Mouse (Mus musculus) neural tube, embryonic 13.5 days (tissue): ENCODE measurements at regions not wholly inside any gene's neighbourhood (a gene's known extent, or its start where the extent isn't known, plus 50 kb on each side); places are given as distances from the start of the nearest gene placed in this dataset.

Source experiments
- ATAC-seq: fragments of 200-750 bp; cut with Nextera tagmentation; 2 replicates; pipeline ENCODE4 v1.8.0; 2017; ENCODE audit warnings: low read depth, mild to moderate bottlenecking, moderate TSS enrichment, moderate library complexity
- H3K27ac ChIP-seq: fragments of 300-500 bp; sonication (generic); replicated peaks from 2 replicates; pipeline ENCODE4 v1.5.1; 2015; ENCODE audit warnings: moderate library complexity, mild to moderate bottlenecking, inconsistent platforms
- H3K27me3 ChIP-seq: fragments of 300-500 bp; sonication (generic); 2 replicates; pipeline ENCODE4 v1.6.1; 2015; ENCODE audit warnings: mild to moderate bottlenecking, inconsistent platforms
- H3K36me3 ChIP-seq: fragments of 300-500 bp; sonication (generic); 2 replicates; pipeline ENCODE4 v1.6.1; 2015; ENCODE audit warnings: mild to moderate bottlenecking, inconsistent platforms
- H3K4me1 ChIP-seq: fragments of 300-500 bp; sonication (generic); replicated peaks from 2 replicates; pipeline ENCODE4 v1.6.1; 2015; ENCODE audit warnings: inconsistent platforms
- H3K4me2 ChIP-seq: fragments of 300-500 bp; sonication (generic); 2 replicates; pipeline ENCODE4 v1.6.1; 2015; ENCODE audit warnings: inconsistent platforms, mild to moderate bottlenecking, moderate library complexity
- H3K4me3 ChIP-seq: fragments of 300-500 bp; sonication (generic); 2 replicates; pipeline ENCODE4 v1.5.1; 2015; ENCODE audit warnings: mild to moderate bottlenecking, inconsistent platforms
- H3K9ac ChIP-seq: fragments of 300-500 bp; sonication (generic); 2 replicates; pipeline ENCODE4 v1.6.1; 2015; ENCODE audit warnings: moderate library complexity, mild to moderate bottlenecking, inconsistent platforms
- H3K9me3 ChIP-seq: fragments of 300-500 bp; sonication (generic); 2 replicates; pipeline ENCODE4 v1.6.1; 2016; ENCODE audit warnings: inconsistent platforms
- WGBS: fragments of 180-500 bp; shearing (Covaris S2); methylation state at CpG from one replicate; pipeline ENCODE4 v1.1.7; 2015; 5-methylcytosine and 5-hydroxymethylcytosine counted together

DNA sequence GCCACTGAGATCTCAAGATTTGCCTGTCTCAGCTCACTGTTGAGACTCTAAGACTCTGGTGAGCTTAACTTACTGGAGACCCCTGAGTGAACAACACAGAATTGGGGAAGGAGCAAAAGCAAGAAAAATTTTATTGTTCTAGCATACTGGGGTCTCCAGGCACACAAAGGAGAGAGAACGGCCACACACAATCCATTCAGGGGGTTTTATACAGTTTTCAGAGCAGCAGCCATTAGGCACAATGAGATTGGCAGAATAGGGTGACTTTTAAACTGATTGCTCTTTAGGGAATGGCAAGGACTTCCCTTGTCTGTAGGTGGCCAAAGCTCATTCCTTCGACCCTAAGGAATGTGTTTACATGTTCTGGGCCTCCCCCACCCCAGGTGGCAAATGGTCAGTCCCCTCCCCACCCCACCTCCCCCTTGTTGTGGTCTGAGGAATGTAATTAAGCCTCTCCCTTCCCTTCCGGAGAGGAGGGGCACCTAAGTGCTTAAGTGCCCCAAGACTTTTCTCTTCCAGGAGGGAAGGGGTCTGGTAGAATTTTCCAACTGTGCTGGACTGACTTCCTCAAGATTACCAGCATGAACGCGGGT is 315.6 kb downstream of the Etv1 start:
- no peak overlapping the region for H3K27ac ChIP-seq
- H3K4me2 ChIP-seq = no peak overlapping the region
- H3K36me3 ChIP-seq = no peaks in the 10 kb centered on the region
- no peak overlapping the region for H3K9ac ChIP-seq
- H3K27me3 ChIP-seq = no peaks in the 10 kb centered on the region
- no peak for ATAC-seq
- 1% methylated on average over 5 of the region's 5 CpGs for WGBS
- H3K9me3 ChIP-seq = no peaks in the 10 kb centered on the region
- H3K4me3 ChIP-seq = no peak overlapping the region
- H3K4me1 ChIP-seq = no peaks in the 10 kb centered on the region

DNA sequence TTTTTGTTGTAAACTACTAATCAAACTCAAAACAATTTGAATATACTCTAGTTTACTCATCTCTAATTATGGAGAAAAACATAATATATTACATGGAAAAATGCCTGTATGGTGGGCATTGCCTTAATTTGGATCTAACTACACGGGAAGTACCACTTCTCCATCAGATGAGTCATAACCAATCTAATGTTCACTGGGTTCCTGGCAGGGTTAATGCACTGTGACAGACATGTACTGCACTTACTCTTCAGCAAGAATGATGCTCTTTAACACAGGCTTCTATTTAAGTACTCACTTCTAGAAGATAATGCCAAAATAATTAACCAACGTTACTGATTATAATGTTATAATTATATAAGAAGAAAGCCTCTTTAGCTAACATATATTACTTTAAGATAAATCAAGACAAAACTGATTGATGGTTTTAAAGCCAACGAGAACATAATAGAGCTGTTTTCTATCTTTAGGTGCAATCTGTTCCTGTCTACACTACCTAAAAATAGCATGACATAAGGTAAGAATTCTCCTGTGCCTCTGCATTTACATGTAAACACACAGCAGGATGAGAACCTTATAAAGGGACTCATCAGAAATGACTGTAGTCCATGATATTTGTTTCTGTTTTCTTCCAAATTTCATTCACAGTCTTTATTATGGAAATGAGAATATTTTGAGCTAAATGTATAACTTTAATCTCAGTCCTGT is 344.4 kb downstream of the Etv1 start:
- Histone ChIP-seq H3K4me3 (no peak overlapping the region), H3K36me3 (no peaks in the 10 kb centered on the region), H3K9ac (no peak overlapping the region), H3K27ac (no peak overlapping the region), H3K9me3 (no peaks in the 10 kb centered on the region), H3K4me2 (no peak overlapping the region), H3K4me1 (no peaks in the 10 kb centered on the region), H3K27me3 (no peaks in the 10 kb centered on the region)
- 81% methylated on average over 3 of the region's 3 CpGs for WGBS
- no peak for ATAC-seq

DNA sequence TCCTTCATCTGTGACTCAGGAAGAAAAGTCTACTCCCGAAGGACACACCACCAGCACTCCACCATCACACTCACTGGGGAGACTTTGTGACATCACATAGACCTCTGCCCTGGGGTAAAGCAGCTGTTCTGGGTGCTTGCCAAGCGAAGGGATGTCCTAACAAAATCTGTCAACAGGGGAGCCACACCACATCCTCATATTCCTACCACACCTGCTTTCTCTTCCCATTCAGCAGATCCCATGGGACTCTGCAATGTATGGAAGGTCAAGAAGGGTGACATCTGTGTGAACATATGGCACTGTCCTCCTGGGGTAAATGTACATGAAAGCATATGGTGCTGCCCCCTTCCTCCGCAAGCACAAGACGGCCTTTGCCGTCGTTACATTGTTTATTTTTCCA is 375.5 kb downstream of the Etv1 start:
- H3K27me3 ChIP-seq = no peaks in the 10 kb centered on the region
- no peak overlapping the region for H3K27ac ChIP-seq
- H3K4me2 ChIP-seq = no peak overlapping the region
- no peak overlapping the region for H3K4me3 ChIP-seq
- no peaks in the 10 kb centered on the region for H3K36me3 ChIP-seq
- 51% methylated on average over 6 of the region's 6 CpGs for WGBS
- H3K9me3 ChIP-seq = no peaks in the 10 kb centered on the region
- H3K9ac ChIP-seq = no peak overlapping the region
- no peaks in the 10 kb centered on the region for H3K4me1 ChIP-seq
- ATAC-seq = no peak

DNA sequence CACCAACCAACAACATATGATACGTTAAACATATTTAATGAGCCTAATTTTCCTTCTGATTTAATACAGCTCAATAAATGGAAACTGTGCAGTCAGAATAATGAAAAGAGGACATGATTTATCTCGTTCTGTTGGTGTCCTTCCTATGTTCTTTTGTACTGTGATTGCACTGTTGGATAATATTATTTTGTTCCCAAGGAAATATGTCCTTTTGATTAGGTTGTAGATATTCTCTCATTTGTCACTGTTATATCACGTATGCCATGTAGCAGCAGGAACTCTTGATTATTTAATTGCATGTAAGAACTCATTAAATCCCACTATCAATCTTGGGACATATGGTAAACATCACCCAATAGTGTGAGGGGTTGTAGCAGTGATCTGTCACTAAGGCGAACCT is 397.8 kb downstream of the Etv1 start:
- Histone ChIP-seq H3K4me3 (no peak overlapping the region), H3K27me3 (no peaks in the 10 kb centered on the region), H3K4me2 (no peak overlapping the region), H3K4me1 (no peaks in the 10 kb centered on the region), H3K36me3 (no peaks in the 10 kb centered on the region), H3K9ac (no peak overlapping the region), H3K27ac (no peak overlapping the region), H3K9me3 (no peaks in the 10 kb centered on the region)
- WGBS = 51% methylated on average over 4 of the region's 4 CpGs
- ATAC-seq = peak; percentile 67; the same call in 1 of the 2 replicates

DNA sequence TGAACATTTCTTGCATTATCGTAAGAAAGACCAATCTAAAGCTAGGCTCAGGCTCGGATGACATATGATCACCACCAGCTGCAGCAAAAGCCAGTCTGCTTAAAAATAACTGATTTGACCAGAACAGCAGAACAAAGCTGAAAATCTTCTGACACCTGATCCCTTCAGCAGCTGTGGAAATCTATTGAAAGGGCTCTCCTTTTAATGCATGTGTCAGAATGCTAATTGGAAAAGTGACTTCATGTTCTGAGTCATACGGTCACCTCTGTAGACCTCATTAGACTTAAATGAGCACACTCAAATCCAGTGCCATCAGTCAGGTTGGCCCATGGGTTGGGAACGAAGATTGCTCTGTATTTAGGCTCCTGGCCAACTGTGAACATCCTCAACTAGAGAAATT is 444.9 kb downstream of the Etv1 start:
- Histone ChIP-seq H3K4me2 (no peak overlapping the region), H3K9me3 (no peaks in the 10 kb centered on the region), H3K9ac (no peak overlapping the region), H3K4me1 (no peaks in the 10 kb centered on the region), H3K27ac (no peak overlapping the region), H3K4me3 (no peak overlapping the region), H3K27me3 (no peaks in the 10 kb centered on the region), H3K36me3 (no peaks in the 10 kb centered on the region)
- 49% methylated on average over 4 of the region's 4 CpGs for WGBS
- no peak for ATAC-seq

DNA sequence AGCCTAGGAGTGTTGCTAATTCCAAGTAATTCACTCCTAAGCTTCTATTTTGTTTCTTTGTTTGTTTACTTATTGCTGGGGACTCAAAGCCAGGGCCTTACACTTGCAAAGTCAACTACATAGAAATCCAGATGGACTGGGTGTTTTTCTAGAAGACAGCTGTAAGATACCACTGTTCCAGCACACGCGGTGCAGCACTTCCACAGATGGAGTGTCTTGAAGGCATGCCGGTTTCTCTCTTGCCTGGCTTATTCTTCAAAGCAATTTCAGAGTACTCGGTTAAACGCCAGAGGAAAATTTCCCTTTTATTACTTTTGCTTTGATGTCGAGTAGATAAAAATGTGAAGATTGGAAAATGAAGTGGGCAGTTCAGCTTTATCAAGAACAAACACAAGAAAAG is 477.4 kb downstream of the Etv1 start:
- no peaks in the 10 kb centered on the region for H3K4me1 ChIP-seq
- H3K9ac ChIP-seq = no peak overlapping the region
- H3K27ac ChIP-seq = no peak overlapping the region
- no peaks in the 10 kb centered on the region for H3K27me3 ChIP-seq
- H3K4me2 ChIP-seq = no peak overlapping the region
- H3K9me3 ChIP-seq = no peaks in the 10 kb centered on the region
- no peak overlapping the region for H3K4me3 ChIP-seq
- ATAC-seq = no peak
- no peaks in the 10 kb centered on the region for H3K36me3 ChIP-seq
- WGBS = 79% methylated on average over 6 of the region's 6 CpGs

DNA sequence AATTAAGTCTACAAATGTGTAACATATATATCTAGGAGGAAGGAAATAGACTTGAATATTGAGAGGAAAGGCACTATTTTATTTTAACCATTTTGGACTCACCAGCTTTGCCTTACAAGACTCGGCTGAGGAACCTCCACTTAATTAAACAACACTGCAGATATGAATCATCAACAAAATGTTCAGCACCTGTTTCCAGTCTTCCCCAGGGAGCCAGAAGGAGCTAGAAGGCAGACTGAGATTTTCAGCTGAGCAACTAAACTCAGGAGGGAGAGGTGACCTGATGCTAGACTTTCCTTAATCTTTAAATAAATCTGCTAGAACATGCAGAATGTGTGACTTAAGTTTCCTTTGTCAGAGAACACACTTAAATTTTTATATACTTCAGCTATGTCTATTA is 478.4 kb downstream of the Etv1 start:
- no peak overlapping the region for H3K4me2 ChIP-seq
- ATAC-seq = no peak
- no peaks in the 10 kb centered on the region for H3K36me3 ChIP-seq
- H3K4me3 ChIP-seq = no peak overlapping the region
- no peak overlapping the region for H3K9ac ChIP-seq
- H3K27me3 ChIP-seq = no peaks in the 10 kb centered on the region
- WGBS = 70% methylated on average over 1 of the region's 1 CpGs
- H3K4me1 ChIP-seq = no peaks in the 10 kb centered on the region
- H3K27ac ChIP-seq = no peak overlapping the region
- no peaks in the 10 kb centered on the region for H3K9me3 ChIP-seq

DNA sequence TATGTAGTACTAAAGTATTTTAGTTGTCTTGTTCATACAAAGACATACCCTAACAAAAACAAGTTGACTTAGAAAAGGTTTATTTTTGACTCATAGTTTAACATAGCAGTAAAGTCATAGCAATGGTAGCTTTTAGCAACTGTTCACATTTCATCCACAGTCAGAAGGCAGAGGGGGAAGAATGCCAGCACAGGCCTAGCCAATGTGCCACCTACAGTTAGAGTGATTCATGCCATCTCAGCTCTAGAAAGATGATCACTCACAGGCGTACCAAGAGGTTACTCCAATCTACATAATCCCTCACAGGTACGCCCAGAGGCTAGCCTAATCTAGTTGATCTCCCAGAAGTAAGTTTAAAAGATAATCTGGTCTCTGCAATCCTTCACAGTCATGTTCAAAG is 510.5 kb downstream of the Etv1 start:
- Histone ChIP-seq H3K27me3 (no peaks in the 10 kb centered on the region), H3K4me1 (no peaks in the 10 kb centered on the region), H3K36me3 (no peaks in the 10 kb centered on the region), H3K4me3 (no peak overlapping the region), H3K4me2 (no peak overlapping the region), H3K9ac (no peak overlapping the region), H3K27ac (no peak overlapping the region), H3K9me3 (no peaks in the 10 kb centered on the region)
- no peak for ATAC-seq
- WGBS = 86% methylated on average over 2 of the region's 2 CpGs

DNA sequence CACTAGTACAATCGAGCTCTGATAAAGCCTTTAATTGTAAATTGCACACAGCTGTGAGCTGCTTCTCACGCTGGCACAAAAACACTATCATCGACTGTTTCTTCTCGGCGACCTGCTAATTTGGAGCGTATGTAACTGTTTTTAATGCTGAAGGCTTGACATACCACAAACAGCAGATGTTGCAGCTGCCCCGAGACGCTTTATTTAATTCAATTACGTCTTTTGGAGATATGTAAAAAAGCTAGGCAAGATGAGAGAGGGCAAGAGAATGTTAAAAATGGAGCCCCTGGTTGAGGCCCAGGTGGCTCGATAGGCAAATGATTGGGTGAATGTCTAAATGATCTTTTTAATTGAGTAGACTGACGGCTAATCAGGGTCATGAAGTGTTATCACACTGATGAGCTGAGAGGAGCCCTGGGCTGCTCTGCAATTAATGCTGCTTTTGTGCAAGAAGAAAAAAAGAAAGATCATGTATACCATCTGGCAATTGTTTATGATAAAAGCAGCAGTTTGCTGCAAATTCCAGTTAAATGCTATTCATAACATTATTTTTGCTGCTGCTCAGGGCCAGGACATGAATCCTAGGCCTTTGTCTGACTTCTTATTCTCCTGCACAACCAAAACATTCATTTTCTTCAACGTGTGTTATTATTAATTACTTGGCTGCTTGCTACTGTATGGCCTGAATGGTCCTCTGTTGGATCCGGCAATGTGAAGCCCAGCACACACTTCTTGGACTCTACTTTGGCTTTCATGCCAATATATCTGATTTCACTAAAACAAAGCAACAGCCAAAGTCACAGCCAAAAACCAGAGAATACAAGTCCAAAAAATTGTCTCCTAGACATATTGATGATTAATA is 522.4 kb downstream of the Etv1 start:
- Histone ChIP-seq H3K9me3 (no peaks in the 10 kb centered on the region), H3K4me1 (peaks cover 14% of the 10 kb centered on the region), H3K9ac (peak overlapping the region; percentile 32; the same call in 1 of the 2 replicates), H3K27ac (peak overlapping the region; percentile 25), H3K4me2 (peak overlapping the region; percentile 23), H3K4me3 (no peak overlapping the region), H3K36me3 (no peaks in the 10 kb centered on the region), H3K27me3 (no peaks in the 10 kb centered on the region)
- ATAC-seq = peak; percentile 91
- WGBS = 26% methylated on average over 13 of the region's 13 CpGs

DNA sequence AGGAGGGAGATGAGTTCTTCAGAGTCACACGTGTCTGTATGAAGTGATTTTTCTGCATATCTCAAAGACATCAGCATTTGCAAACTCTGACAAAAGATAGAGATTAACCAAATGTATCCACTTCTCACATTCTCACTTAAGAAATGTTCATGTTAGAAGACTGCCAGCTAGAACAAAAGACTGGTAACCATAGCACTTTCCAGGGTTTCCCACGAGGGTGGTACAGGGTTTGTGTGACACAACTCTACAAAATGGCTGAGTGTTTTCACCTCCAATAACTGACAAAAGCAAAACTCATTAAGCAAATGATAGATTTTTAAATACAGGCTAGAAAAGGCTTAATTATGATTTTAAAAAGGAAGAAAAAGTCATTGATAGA is 523.0 kb downstream of the Etv1 start:
- Histone ChIP-seq H3K4me2 (no peak overlapping the region), H3K36me3 (no peaks in the 10 kb centered on the region), H3K27me3 (no peaks in the 10 kb centered on the region), H3K4me3 (no peak overlapping the region), H3K9me3 (no peaks in the 10 kb centered on the region), H3K27ac (peak overlapping the region; percentile 25; the same call in 1 of the 2 replicates), H3K9ac (no peak overlapping the region), H3K4me1 (peaks cover 14% of the 10 kb centered on the region)
- ATAC-seq = no peak
- WGBS = 67% methylated on average over 2 of the region's 2 CpGs

DNA sequence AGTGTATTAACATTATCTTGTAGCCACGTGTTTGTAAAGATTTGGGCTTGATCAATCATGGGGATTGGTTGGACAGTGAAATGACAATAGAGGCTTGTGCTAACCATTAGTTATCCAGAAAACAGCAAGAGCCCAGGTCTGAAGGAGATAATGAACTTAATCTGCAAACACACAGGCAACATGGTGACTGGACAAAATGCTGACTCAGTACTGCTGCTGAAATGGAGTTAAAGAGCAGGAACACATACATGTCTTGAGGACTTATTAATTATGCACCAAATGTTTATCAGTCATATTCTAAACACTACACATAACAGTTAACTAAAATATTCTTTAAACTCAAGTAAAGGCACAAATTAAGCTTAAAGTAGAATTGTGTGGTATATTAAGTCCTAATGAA is 528.6 kb downstream of the Etv1 start:
- 72% methylated on average over 1 of the region's 1 CpGs for WGBS
- Histone ChIP-seq H3K27ac (no peak overlapping the region), H3K9me3 (no peaks in the 10 kb centered on the region), H3K36me3 (no peaks in the 10 kb centered on the region), H3K4me1 (no peaks in the 10 kb centered on the region), H3K4me2 (no peak overlapping the region), H3K9ac (no peak overlapping the region), H3K4me3 (no peak overlapping the region), H3K27me3 (no peaks in the 10 kb centered on the region)
- no peak for ATAC-seq

DNA sequence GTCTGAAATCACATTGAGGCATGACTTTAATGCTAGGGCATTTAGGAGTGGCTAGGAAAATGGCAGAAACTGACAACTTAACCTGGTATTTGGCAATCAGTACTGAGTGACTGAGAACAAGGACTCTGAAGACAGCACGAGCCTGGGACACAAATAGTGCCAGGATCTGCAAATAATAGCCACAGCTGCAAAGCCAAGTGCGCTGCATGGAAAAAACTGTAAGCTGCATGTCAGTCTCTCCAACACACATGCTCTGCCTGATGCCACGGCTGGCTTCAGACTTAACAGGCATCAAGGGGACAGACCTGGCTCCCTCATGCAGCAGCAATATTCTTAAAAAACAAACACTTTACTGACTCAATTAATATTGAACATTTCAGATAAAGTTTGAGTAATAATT is 530.7 kb downstream of the Etv1 start:
- 82% methylated on average over 3 of the region's 3 CpGs for WGBS
- Histone ChIP-seq H3K9ac (no peak overlapping the region), H3K4me1 (no peaks in the 10 kb centered on the region), H3K27me3 (no peaks in the 10 kb centered on the region), H3K27ac (no peak overlapping the region), H3K9me3 (no peaks in the 10 kb centered on the region), H3K36me3 (no peaks in the 10 kb centered on the region), H3K4me2 (no peak overlapping the region), H3K4me3 (no peak overlapping the region)
- no peak for ATAC-seq
